Mouse (Mus musculus): ENCODE measurements at regions not wholly inside any gene's neighbourhood (a gene's known extent, or its start where the extent isn't known, plus 50 kb on each side); places are given as distances from the start of the nearest gene placed in this dataset.

GRCm38 (mm10) chr4:12538694-12539121 lies 366.9 kb upstream of the Fam92a start:
- DNase-seq (ENCODE audit: low spot score in 2 of 2), result peak; percentile 19 to 55

DNA sequence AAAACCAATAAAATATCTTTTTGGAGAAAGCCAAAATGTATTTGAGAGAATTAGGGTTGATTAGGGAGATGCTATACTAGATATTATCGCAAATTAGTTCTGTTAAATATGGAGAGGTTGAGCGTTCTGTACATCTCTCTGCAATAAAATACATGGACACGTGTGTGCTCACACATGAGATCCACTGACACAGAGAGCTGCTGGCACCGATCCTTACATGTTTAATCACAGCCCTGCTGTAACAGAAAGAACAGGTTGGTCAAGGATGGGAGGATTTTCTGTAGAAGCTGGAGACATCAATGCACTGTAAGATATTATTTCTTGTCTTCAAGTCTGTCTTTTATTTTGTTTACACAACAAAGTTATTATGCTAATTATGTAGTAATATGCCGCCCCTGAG lies 366.2 kb upstream of the Fam92a start:
- DNase-seq (ENCODE audit: low spot score in 2 of 2), result no peak

GRCm38 (mm10) chr4:12534151-12534550 lies 362.3 kb upstream of the Fam92a start:
- DNase-seq (ENCODE audit: low spot score in 2 of 2), result no peak

GRCm38 (mm10) chr4:12532961-12533360 lies 361.1 kb upstream of the Fam92a start:
- DNase-seq (ENCODE audit: low spot score in 2 of 2), result no peak

GRCm38 (mm10) chr4:12522358-12522757 lies 350.5 kb upstream of the Fam92a start:
- DNase-seq (ENCODE audit: low spot score in 2 of 2), result no peak

DNA sequence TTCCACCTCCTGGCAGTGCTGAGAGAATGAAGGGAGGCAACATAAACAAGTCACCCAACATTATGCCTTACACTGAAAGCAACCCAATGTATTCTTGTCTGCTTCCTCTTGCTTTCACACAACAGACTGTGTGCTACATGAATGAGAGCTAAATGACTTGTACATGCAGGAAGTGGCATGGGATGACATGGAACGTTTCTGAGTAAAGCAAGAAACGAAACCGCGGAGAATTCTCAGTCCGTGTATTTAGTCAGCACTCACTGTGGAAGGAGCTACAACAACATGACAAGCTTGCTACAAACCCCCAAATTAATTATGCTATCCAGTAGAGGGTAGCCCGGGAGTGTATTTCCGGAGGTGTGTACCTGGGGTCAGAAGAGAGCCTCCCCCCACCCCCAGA lies 349.4 kb upstream of the Fam92a start:
- DNase-seq (ENCODE audit: low spot score in 2 of 2), result no peak

DNA sequence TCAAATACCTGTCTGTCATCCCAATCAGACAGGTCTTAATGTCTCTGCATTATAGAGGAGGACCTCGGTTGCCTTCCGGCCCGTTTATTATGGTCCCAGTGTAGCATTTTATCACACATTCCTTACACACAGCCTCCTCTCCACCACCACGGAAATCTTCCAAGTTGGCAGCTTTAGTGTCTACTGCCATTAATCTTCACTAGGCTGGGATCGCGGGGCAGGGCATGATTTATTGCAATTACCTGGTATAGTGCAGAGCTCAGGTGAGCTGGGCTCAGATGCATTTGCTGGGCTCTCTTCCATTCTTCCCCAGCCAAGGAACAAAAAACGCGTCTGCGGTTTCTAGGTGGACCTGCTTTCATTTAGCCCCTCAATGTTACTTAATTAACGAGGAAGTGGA lies 344.7 kb upstream of the Fam92a start:
- DNase-seq (ENCODE audit: low spot score in 2 of 2), result no peak

- peak; percentile 59 to 65 for DNase-seq (ENCODE audit: low spot score in 2 of 2)
These were observed 340.0 kb upstream of the Fam92a start for GRCm38 (mm10) chr4:12511656-12512385.

DNA sequence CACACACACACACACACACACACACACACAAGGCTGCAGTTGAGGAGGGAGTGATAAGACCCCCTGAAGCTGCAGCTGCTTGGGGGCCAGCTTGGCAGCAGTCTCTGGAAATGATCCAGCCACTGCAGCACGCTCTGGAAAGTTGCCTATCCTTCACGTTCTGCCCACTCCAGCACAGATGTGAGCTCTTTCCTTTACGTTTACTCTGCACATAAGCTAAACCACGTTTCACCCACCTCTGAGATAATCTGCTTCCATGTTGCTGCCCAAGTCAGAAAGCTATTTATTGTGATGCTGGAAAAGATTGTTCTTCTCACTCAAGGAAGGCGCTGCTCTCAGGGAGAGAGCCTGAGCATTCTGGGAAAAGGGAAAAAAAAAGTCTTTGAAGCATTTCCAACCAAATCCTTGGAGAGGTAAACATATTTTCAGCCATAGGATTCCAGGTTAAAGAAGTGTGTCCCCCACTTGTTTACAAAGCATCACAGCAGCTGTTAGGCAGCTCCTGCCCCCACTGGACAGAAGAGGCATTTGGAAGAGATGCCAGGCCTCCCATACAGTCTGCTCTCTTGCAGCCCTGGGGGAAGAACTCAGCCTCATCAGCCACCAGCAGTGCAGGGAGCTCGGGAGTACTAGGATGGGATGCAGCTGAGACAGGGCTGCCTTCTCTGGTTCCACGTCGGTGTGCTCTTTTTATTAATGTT lies 335.2 kb upstream of the Fam92a start:
- DNase-seq (ENCODE audit: low spot score in 2 of 2), result peak; percentile 31 to 32

- no peak for DNase-seq (ENCODE audit: low spot score in 2 of 2)
These were observed 329.3 kb upstream of the Fam92a start for GRCm38 (mm10) chr4:12501086-12501485.

DNA sequence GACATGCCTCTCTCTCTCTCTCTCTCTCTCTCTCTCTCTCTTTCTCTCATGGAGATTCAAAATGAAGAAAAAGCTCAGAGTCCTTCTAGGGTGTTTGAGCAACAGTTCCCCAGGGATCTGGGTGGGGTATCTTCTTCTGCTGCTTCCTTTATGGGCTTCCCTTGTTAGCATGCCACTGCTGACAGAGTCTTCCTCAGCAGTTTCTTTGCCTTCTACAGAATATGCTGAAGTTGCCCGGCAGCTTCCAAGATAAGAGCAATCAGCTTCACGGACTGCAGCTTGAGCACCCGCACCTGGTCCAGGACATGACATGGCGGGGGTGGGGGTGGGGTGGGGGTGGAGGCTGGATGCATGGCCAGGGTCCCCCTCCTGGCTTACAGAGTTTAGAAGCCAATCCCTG lies 326.6 kb upstream of the Fam92a start:
- DNase-seq (ENCODE audit: low spot score in 2 of 2), result no peak

- DNase-seq (ENCODE audit: low spot score in 2 of 2), result no peak
These were observed 320.7 kb upstream of the Fam92a start for GRCm38 (mm10) chr4:12492468-12492867.

GRCm38 (mm10) chr4:12491306-12491705 lies 319.5 kb upstream of the Fam92a start:
- no peak for DNase-seq (ENCODE audit: low spot score in 2 of 2)

- DNase-seq (ENCODE audit: low spot score in 2 of 2), result no peak
These were observed 318.3 kb upstream of the Fam92a start for GRCm38 (mm10) chr4:12490066-12490465.

DNA sequence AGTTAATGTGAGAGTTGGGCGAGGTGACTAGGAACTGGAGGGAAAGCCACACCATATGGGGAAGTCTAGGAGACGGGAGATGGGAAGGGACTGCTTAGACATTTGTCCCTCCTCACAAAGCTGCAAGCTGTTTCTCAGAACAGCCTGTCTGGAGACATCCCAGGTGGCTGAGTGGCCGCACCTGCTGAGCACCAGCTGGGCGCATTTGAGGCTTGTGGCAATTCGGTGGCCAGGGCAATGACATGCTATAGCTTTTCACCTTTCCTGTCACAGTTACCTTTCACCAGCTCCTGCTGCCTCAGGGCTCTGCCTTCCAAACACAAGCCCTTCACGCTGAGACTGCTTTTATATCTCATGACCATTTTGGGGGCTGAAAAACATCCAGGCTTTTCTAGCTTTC lies 317.5 kb upstream of the Fam92a start:
- DNase-seq (ENCODE audit: low spot score in 2 of 2), result no peak

DNA sequence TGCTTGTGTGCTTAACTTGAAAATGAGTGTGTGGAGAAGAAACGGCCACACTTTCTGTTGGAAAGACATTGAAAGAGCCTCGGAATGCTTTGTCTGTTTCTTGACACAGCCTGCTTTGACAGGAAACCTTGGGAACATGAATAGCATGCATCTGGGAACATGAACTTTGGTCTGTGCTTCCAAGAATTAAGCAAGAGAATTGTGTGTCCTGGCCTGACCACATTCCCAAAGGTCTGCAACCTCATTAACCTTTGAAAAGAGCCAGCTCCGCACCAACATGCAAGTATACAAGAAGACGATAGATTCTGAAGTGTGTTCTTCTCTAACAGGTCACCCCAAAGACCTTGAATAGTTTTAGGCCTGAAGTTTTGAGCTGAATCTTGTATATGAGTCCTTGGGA lies 309.7 kb upstream of the Fam92a start:
- no peak for DNase-seq (ENCODE audit: low spot score in 2 of 2)

- DNase-seq (ENCODE audit: low spot score in 2 of 2), result no peak
These were observed 304.9 kb upstream of the Fam92a start for GRCm38 (mm10) chr4:12476717-12477116.

GRCm38 (mm10) chr4:12474981-12475568 lies 303.3 kb upstream of the Fam92a start:
- DNase-seq (ENCODE audit: low spot score in 2 of 2), result no peak

DNA sequence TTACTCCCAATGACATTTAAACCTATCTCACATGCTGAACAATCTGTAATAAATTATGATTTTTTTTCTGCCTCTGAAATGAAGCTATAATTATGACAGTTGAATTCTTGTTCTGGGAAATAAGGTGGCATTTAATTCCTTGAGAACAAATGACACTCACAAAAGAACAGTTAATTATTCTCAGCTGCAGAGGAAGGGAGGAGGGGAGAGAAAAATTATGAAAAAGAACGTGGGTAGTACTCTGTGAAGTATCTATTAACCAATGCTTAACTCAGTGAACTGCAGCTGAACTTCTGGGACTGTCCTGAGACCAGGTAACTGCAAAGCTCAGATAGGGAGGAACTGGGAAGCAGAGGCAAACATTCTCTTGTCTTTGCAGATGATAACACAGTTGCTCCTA lies 302.6 kb upstream of the Fam92a start:
- DNase-seq (ENCODE audit: low spot score in 2 of 2), result no peak

DNA sequence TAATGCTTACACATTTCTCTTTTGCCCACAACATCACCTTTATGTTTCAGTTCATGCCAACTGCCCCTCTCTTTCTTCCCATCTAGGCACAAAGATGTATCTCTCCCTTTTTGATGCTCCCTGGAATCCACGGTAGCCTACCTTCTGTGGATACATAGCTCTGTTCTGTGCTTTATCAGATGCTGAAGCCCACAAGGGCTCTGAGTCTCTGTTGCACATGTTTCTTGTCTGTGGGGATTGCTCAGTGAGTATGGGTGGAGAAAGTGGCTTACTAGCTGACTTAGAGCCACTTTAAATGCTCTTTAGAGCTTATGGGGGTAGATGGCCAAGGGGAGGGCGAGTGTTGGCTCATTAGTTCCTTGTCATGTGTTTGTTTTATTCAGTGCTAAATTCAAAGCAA lies 289.9 kb upstream of the Fam92a start:
- DNase-seq (ENCODE audit: low spot score in 2 of 2), result no peak

DNA sequence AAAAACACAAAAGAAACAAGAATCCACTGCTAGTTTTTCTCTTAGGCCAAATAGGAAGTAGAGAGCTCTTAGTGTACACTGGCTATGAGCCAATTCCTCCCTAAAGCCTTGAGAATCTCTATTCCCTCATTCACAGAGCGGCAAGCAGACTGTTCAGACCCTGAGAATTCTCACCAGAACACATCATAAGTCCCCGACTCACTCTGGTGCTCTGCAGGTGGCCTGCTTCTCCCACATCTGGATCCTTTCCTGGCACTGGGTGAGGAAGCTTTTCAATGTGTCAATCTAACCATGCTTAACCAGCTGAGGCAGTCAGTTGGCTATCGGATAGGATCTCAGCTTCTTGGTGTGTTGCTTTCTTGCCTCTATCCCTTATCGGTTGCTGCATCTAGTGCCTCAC lies 289.4 kb upstream of the Fam92a start:
- no peak for DNase-seq (ENCODE audit: low spot score in 2 of 2)

- DNase-seq (ENCODE audit: low spot score in 2 of 2), result no peak
These were observed 286.3 kb upstream of the Fam92a start for GRCm38 (mm10) chr4:12457978-12458597.

- no peak for DNase-seq (ENCODE audit: low spot score in 2 of 2)
These were observed 280.3 kb upstream of the Fam92a start for GRCm38 (mm10) chr4:12452086-12452485.

Data from frontal cortex, postnatal 10 days (tissue).